Mouse (Mus musculus): ENCODE measurements around the gene Stag1. TPM values are rescaled to one million over a fixed set of nuclear protein-coding genes. Genes with fewer than 3 reads are reported as not detected.

Stag1 gene
- polyA plus RNA-seq, 1 experiment from 2014 or later: 45.4 TPM

DNA sequence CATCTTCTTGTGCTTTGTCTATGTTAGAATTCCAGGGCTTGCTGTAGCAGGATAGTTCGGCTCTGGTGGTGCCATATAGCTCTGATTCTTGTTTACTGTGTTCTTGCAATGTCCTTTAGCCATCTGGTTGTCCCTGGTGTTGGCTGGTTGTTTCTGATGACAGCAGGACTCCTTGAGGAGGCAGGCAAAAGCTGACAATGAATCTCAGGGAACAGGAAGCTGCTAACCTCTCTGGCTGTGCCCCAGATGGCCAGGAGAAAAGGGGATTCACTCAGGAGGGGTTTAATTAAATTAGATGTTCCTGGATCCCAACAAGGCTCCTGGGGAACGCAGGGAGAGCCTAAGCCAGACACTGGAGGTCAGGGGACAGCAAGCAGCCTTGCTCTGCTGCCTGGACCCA lies 344.4 kb downstream of the Stag1 start:
- H3K36me3 ChIP-seq (ENCODE audit: control insufficient read depth, insufficient read depth, low read length): peaks cover 19% of the 10 kb centered on the region
- no peak overlapping the region for H3K4me3 ChIP-seq (ENCODE audit: low read depth, low read length)
- no peak overlapping the region for H3K27ac ChIP-seq (ENCODE audit: low read depth)
- H3K4me2 ChIP-seq (ENCODE audit: low read length): no peak overlapping the region
- H3K9me3 ChIP-seq (ENCODE audit: control insufficient read depth, low read length): no peaks in the 10 kb centered on the region
- no peak for DNase-seq (ENCODE audit: low spot score)
- ATAC-seq (replicated peaks; ENCODE audit: low FRiP score, low TSS enrichment, low read depth): no peak
- no peak overlapping the region for H3K9ac ChIP-seq (ENCODE audit: low read length)
- 68% methylated on average over 2 of the region's 2 CpGs for WGBS
- H3K4me1 ChIP-seq (replicated peaks; ENCODE audit: control insufficient read depth, insufficient read depth, low read length): no peaks in the 10 kb centered on the region
- H3K27me3 ChIP-seq (replicated peaks; ENCODE audit: control insufficient read depth, insufficient read depth, low read length): no peaks in the 10 kb centered on the region

DNA sequence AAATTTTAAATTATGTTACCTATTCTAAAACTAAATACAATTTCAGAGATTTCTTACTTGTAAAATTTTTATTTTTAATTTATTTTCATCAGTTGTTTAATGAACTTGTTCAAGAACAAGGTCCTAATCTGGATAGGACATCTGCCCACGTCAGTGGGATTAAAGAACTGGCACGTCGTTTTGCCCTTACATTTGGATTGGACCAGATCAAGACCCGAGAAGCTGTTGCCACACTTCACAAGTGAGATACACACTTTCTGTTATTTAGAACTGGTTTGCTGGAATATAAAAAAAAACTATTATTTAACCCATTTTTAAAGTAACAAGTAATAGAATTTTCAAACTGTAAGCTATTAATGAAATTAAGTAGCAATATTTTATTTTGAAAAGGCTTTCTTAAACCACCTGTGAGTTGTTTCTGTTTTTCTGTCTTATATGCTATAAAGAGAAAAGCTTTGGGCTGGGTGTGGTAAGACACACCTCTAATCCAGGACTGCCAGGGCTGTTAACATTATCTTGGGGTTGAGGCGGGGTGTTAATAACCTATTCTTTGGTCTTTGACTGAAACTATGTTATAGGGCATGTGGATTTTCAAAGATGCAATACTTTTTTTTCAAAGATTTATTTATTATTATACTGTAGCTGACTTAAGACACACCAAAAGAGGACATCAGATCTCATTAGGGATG lies 347.2 kb downstream of the Stag1 start:
- 92% methylated on average over 5 of the region's 5 CpGs for WGBS
- H3K36me3 ChIP-seq (ENCODE audit: control insufficient read depth, insufficient read depth, low read length): peaks cover 33% of the 10 kb centered on the region
- no peak overlapping the region for H3K4me3 ChIP-seq (ENCODE audit: low read depth, low read length)
- H3K9ac ChIP-seq (ENCODE audit: low read length): no peak overlapping the region
- no peaks in the 10 kb centered on the region for H3K27me3 ChIP-seq (replicated peaks; ENCODE audit: control insufficient read depth, insufficient read depth, low read length)
- no peaks in the 10 kb centered on the region for H3K4me1 ChIP-seq (replicated peaks; ENCODE audit: control insufficient read depth, insufficient read depth, low read length)
- DNase-seq (ENCODE audit: low spot score): no peak
- no peak for ATAC-seq (replicated peaks; ENCODE audit: low FRiP score, low TSS enrichment, low read depth)
- H3K4me2 ChIP-seq (ENCODE audit: low read length): no peak overlapping the region
- no peak overlapping the region for H3K27ac ChIP-seq (ENCODE audit: low read depth)
- no peaks in the 10 kb centered on the region for H3K9me3 ChIP-seq (ENCODE audit: control insufficient read depth, low read length)

GRCm38 (mm10) chr9:100951481-100951880 lies 353.9 kb downstream of the Stag1 start:
- Histone ChIP-seq H3K4me1 (replicated peaks; ENCODE audit: control insufficient read depth, insufficient read depth, low read length) (no peaks in the 10 kb centered on the region), H3K27ac (ENCODE audit: low read depth) (no peak overlapping the region), H3K4me2 (ENCODE audit: low read length) (no peak overlapping the region), H3K9ac (ENCODE audit: low read length) (no peak overlapping the region), H3K4me3 (ENCODE audit: low read depth, low read length) (no peak overlapping the region), H3K27me3 (replicated peaks; ENCODE audit: control insufficient read depth, insufficient read depth, low read length) (no peaks in the 10 kb centered on the region), H3K36me3 (ENCODE audit: control insufficient read depth, insufficient read depth, low read length) (peaks cover 62% of the 10 kb centered on the region), H3K9me3 (ENCODE audit: control insufficient read depth, low read length) (no peaks in the 10 kb centered on the region)
- WGBS: 34% methylated on average over 4 of the region's 4 CpGs
- DNase-seq (ENCODE audit: low spot score) (no peak), ATAC-seq (replicated peaks; ENCODE audit: low FRiP score, low TSS enrichment, low read depth) (no peak)

DNA sequence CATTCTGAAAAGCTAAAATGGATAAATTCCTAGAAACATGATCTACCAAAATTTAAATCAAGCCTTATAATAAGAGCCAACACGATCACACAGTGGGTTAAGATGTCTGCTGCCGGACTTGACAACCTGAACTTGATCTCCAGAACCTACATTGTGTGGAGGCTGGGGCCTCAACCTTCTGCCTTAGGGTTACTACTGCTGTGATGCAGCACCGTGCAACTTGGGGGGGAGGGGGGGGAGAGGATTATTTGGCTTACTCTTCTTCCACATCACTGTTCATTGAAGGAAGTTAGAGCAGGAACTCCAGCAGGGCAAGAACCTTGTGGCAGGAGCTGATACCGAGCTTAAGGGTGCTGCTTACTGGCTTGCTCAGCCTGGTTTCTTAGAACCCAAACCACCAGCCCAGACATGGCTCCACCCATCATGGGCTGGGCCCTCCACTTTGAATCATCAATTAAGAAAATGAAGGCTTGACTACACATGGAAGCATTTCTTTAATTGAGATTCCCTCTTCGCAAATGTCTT lies 365.4 kb downstream of the Stag1 start:
- H3K9me3 ChIP-seq (ENCODE audit: control insufficient read depth, low read length): no peaks in the 10 kb centered on the region
- H3K4me1 ChIP-seq (replicated peaks; ENCODE audit: control insufficient read depth, insufficient read depth, low read length): no peaks in the 10 kb centered on the region
- peaks cover 13% of the 10 kb centered on the region for H3K36me3 ChIP-seq (ENCODE audit: control insufficient read depth, insufficient read depth, low read length)
- no peaks in the 10 kb centered on the region for H3K27me3 ChIP-seq (replicated peaks; ENCODE audit: control insufficient read depth, insufficient read depth, low read length)
- ATAC-seq (replicated peaks; ENCODE audit: low FRiP score, low TSS enrichment, low read depth): no peak
- H3K4me3 ChIP-seq (ENCODE audit: low read depth, low read length): no peak overlapping the region
- DNase-seq (ENCODE audit: low spot score): no peak
- WGBS: 75% methylated on average over 5 of the region's 5 CpGs
- no peak overlapping the region for H3K9ac ChIP-seq (ENCODE audit: low read length)
- H3K27ac ChIP-seq (ENCODE audit: low read depth): no peak overlapping the region
- no peak overlapping the region for H3K4me2 ChIP-seq (ENCODE audit: low read length)

GRCm38 (mm10) chr9:100963428-100963912 lies 365.9 kb downstream of the Stag1 start:
- Histone ChIP-seq H3K27ac (ENCODE audit: low read depth) (no peak overlapping the region), H3K36me3 (ENCODE audit: control insufficient read depth, insufficient read depth, low read length) (peaks cover 10% of the 10 kb centered on the region; the same call in 1 of the 2 replicates), H3K9ac (ENCODE audit: low read length) (no peak overlapping the region), H3K4me3 (ENCODE audit: low read depth, low read length) (no peak overlapping the region), H3K4me1 (replicated peaks; ENCODE audit: control insufficient read depth, insufficient read depth, low read length) (no peaks in the 10 kb centered on the region), H3K9me3 (ENCODE audit: control insufficient read depth, low read length) (no peaks in the 10 kb centered on the region), H3K27me3 (replicated peaks; ENCODE audit: control insufficient read depth, insufficient read depth, low read length) (no peaks in the 10 kb centered on the region), H3K4me2 (ENCODE audit: low read length) (no peak overlapping the region)
- DNase-seq (ENCODE audit: low spot score) (no peak), ATAC-seq (replicated peaks; ENCODE audit: low FRiP score, low TSS enrichment, low read depth) (no peak)
- 63% methylated on average over 1 of the region's 1 CpGs for WGBS

DNA sequence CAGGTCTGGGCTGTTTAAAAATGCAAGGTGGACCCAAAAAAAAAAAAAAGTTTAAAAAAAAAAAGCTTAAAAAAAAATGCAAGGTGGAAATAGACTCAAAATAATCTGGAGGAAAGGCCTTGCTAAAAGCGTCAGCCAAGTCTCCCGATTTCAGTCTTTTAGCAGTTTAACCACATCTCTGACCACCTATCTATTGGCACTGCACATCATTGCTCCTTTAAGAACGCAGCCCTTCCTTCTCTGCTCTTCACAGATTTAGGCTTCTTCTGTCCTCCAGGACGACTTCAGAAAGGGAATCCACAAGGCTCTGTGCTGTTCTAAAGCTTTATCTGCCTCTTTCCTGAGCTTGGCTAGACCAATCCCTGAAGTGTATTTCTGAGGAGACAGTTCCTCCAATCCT lies 366.5 kb downstream of the Stag1 start:
- no peaks in the 10 kb centered on the region for H3K4me1 ChIP-seq (replicated peaks; ENCODE audit: control insufficient read depth, insufficient read depth, low read length)
- H3K9me3 ChIP-seq (ENCODE audit: control insufficient read depth, low read length): no peaks in the 10 kb centered on the region
- 77% methylated on average over 4 of the region's 4 CpGs for WGBS
- DNase-seq (ENCODE audit: low spot score) (no peak), ATAC-seq (replicated peaks; ENCODE audit: low FRiP score, low TSS enrichment, low read depth) (no peak)
- no peak overlapping the region for H3K9ac ChIP-seq (ENCODE audit: low read length)
- no peaks in the 10 kb centered on the region for H3K27me3 ChIP-seq (replicated peaks; ENCODE audit: control insufficient read depth, insufficient read depth, low read length)
- no peak overlapping the region for H3K4me3 ChIP-seq (ENCODE audit: low read depth, low read length)
- H3K27ac ChIP-seq (ENCODE audit: low read depth): no peak overlapping the region
- H3K36me3 ChIP-seq (ENCODE audit: control insufficient read depth, insufficient read depth, low read length): 0 out of 2 replicates have a peak, but pooled peaks cover 5% of the 10 kb centered on the region
- H3K4me2 ChIP-seq (ENCODE audit: low read length): no peak overlapping the region

DNA sequence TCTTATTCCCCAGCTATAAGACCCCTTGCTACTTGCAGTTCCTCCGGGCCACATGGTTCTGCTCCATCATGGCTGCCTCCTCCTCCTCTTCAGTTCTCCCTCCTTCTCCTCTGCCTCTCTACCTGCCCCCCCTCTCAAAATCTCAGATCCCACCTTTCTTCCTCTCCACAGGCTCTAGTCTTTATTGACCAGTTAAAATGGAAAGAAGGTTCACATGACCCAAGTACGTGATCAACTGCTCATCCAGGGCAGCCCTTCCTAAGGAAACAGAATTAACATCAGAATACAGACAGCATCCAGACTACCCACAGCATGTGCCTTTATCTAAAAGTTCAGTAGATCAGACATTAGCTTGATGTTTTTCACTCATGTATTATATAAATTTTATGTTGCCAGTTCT lies 371.9 kb downstream of the Stag1 start:
- Histone ChIP-seq H3K27ac (ENCODE audit: low read depth) (no peak overlapping the region), H3K9me3 (ENCODE audit: control insufficient read depth, low read length) (no peaks in the 10 kb centered on the region), H3K36me3 (ENCODE audit: control insufficient read depth, insufficient read depth, low read length) (no peaks in the 10 kb centered on the region), H3K9ac (ENCODE audit: low read length) (no peak overlapping the region), H3K4me2 (ENCODE audit: low read length) (no peak overlapping the region), H3K4me1 (replicated peaks; ENCODE audit: control insufficient read depth, insufficient read depth, low read length) (no peaks in the 10 kb centered on the region), H3K27me3 (replicated peaks; ENCODE audit: control insufficient read depth, insufficient read depth, low read length) (no peaks in the 10 kb centered on the region), H3K4me3 (ENCODE audit: low read depth, low read length) (no peak overlapping the region)
- WGBS: 90% methylated on average over 2 of the region's 2 CpGs
- ATAC-seq (replicated peaks; ENCODE audit: low FRiP score, low TSS enrichment, low read depth): no peak
- DNase-seq (ENCODE audit: low spot score): no peak

- no peaks in the 10 kb centered on the region for H3K4me1 ChIP-seq (replicated peaks; ENCODE audit: control insufficient read depth, insufficient read depth, low read length)
- no peak for DNase-seq (ENCODE audit: low spot score)
- 95% methylated on average over 5 of the region's 5 CpGs for WGBS
- no peaks in the 10 kb centered on the region for H3K27me3 ChIP-seq (replicated peaks; ENCODE audit: control insufficient read depth, insufficient read depth, low read length)
- H3K4me2 ChIP-seq (ENCODE audit: low read length): no peak overlapping the region
- H3K9me3 ChIP-seq (ENCODE audit: control insufficient read depth, low read length): no peaks in the 10 kb centered on the region
- H3K27ac ChIP-seq (ENCODE audit: low read depth): no peak overlapping the region
- H3K36me3 ChIP-seq (ENCODE audit: control insufficient read depth, insufficient read depth, low read length): peaks cover 6% of the 10 kb centered on the region; the same call in 1 of the 2 replicates
- no peak overlapping the region for H3K9ac ChIP-seq (ENCODE audit: low read length)
- ATAC-seq (replicated peaks; ENCODE audit: low FRiP score, low TSS enrichment, low read depth): no peak
- H3K4me3 ChIP-seq (ENCODE audit: low read depth, low read length): no peak overlapping the region
These were observed 381.1 kb downstream of the Stag1 start for GRCm38 (mm10) chr9:100978666-100979065.

GRCm38 (mm10) chr9:100979260-100979659 lies 381.7 kb downstream of the Stag1 start:
- Histone ChIP-seq H3K4me2 (ENCODE audit: low read length) (no peak overlapping the region), H3K4me1 (replicated peaks; ENCODE audit: control insufficient read depth, insufficient read depth, low read length) (no peaks in the 10 kb centered on the region), H3K27ac (ENCODE audit: low read depth) (no peak overlapping the region), H3K27me3 (replicated peaks; ENCODE audit: control insufficient read depth, insufficient read depth, low read length) (no peaks in the 10 kb centered on the region), H3K9ac (ENCODE audit: low read length) (no peak overlapping the region), H3K36me3 (ENCODE audit: control insufficient read depth, insufficient read depth, low read length) (peaks cover 6% of the 10 kb centered on the region; the same call in 1 of the 2 replicates), H3K4me3 (ENCODE audit: low read depth, low read length) (no peak overlapping the region), H3K9me3 (ENCODE audit: control insufficient read depth, low read length) (no peaks in the 10 kb centered on the region)
- ATAC-seq (replicated peaks; ENCODE audit: low FRiP score, low TSS enrichment, low read depth) (no peak), DNase-seq (ENCODE audit: low spot score) (no peak)
- WGBS: 49% methylated on average over 5 of the region's 5 CpGs
